Mouse (Mus musculus): ENCODE measurements around the gene Psma2. TPM values are rescaled to one million over a fixed set of nuclear protein-coding genes. Genes with fewer than 3 reads are reported as not detected.
A peak's percentile ranks its signal among the peaks of the same experiment; 100 is the strongest.

Psma2 gene
- total and polyA plus RNA-seq, 2 experiments from 2014 or later, result 51.8 to 185 TPM

GRCm38 (mm10) chr13:14716801-14717200 is 103.8 kb downstream of the Psma2 start:
- H3K9me3 ChIP-seq (ENCODE audit: low read length), result no peaks in the 10 kb centered on the region
- no peaks in the 10 kb centered on the region for H3K27me3 ChIP-seq (ENCODE audit: insufficient read depth, low read length)
- no peaks in the 10 kb centered on the region for H3K4me1 ChIP-seq (ENCODE audit: insufficient read depth, low read length)
- ATAC-seq (no peak), DNase-seq (ENCODE audit: low spot score) (peak; percentile 44)
- H3K27ac ChIP-seq, result no peak overlapping the region
- TF ChIP-seq CTCF (IDR thresholded peaks at IDR 0.05; ENCODE audit: low read depth), result no peak
- H3K4me2 ChIP-seq (ENCODE audit: low read depth, low read length), result no peak overlapping the region
- no peaks in the 10 kb centered on the region for H3K36me3 ChIP-seq (ENCODE audit: insufficient read depth, low read length)
- no peak overlapping the region for H3K9ac ChIP-seq (replicated peaks; ENCODE audit: low read length)
- WGBS, result 54% methylated on average over 2 of the region's 2 CpGs
- no peak overlapping the region for H3K4me3 ChIP-seq (ENCODE audit: low read length)

- WGBS, result 62% methylated on average over 3 of the region's 3 CpGs
Measured at GRCm38 (mm10) chr13:14717755-14718154, 104.7 kb downstream of the Psma2 start.

More at GRCm38 (mm10) chr13:14717755-14718154, 104.7 kb downstream of the Psma2 start:
- H3K4me1 ChIP-seq (ENCODE audit: insufficient read depth, low read length), result no peaks in the 10 kb centered on the region
- H3K27me3 ChIP-seq (ENCODE audit: insufficient read depth, low read length), result no peaks in the 10 kb centered on the region
- no peak overlapping the region for H3K9ac ChIP-seq (replicated peaks; ENCODE audit: low read length)
- H3K4me2 ChIP-seq (ENCODE audit: low read depth, low read length), result no peak overlapping the region
- DNase-seq (ENCODE audit: low spot score) (no peak), ATAC-seq (no peak)
- no peak for TF ChIP-seq CTCF (IDR thresholded peaks at IDR 0.05; ENCODE audit: low read depth)
- no peak overlapping the region for H3K4me3 ChIP-seq (ENCODE audit: low read length)
- H3K36me3 ChIP-seq (ENCODE audit: insufficient read depth, low read length), result no peaks in the 10 kb centered on the region
- no peak overlapping the region for H3K27ac ChIP-seq
- no peaks in the 10 kb centered on the region for H3K9me3 ChIP-seq (ENCODE audit: low read length)

Other genes starting within 250 kb of the Psma2 start
- gene Hecw1, start 90.0 kb upstream of the Psma2 start, total RNA-seq (2014; rRNA removed), result 95.3 and 114 TPM in 2 replicates
- 29.8 and 30.5 TPM in 2 replicates for gene Hecw1, start 90.0 kb upstream of the Psma2 start, polyA plus RNA-seq (2015; fragmentation: Nextera tagmentation; extraction: Ambion mirVana)
- gene Mrpl32, start 75 bp upstream of the Psma2 start, total RNA-seq (2014; rRNA removed), result 13.6 and 16.5 TPM in 2 replicates
- 103 and 113 TPM in 2 replicates for gene Mrpl32, start 75 bp upstream of the Psma2 start, polyA plus RNA-seq (2015; fragmentation: Nextera tagmentation; extraction: Ambion mirVana)
- gene AW209491, start 16.9 kb downstream of the Psma2 start, total RNA-seq (2014; rRNA removed), result 6.5 and 13.8 TPM in 2 replicates
- 28.2 and 30.2 TPM in 2 replicates for gene AW209491, start 16.9 kb downstream of the Psma2 start, polyA plus RNA-seq (2015; fragmentation: Nextera tagmentation; extraction: Ambion mirVana)

Data from hindbrain, postnatal 0 days (tissue).